Mouse (Mus musculus): ENCODE data around the gene Rrh.

Gene Rrh

DNA sequence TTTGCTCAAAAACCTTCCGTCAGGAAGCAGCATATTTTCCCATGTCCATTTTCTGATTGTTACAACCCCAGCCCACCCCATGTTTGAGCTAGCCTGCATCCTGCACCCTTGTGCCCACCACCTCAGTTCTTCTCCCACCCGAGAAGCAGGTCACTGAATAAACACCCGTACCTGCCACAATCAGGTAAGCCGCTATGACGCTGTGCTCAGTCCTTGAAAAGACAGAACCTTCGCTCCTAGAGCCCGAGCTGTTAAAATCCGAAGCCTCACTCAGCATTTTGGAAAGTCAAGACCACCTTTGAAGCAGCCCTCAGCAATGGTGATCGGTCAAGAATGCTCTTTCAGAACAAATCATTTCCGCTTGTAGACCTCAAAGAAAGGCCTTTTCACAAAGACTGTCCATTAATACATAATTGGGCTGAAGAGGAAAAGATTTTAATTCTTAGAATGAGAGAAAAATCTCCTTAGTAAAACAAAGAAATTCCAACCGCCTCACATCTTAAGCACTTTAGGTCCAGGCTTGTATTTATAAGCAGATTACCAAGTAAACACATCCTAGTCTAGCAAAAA, at the start of gene Rrh:
Gene Rrh, minus strand, starts transcription at position 382 of the 570 bp plus-strand sequence.
- no peak for DNase-seq

- DNase-seq, result no peak
These were observed 41.3 kb upstream of the Rrh start for GRCm38 (mm10) chr3:129863698-129864097.

DNA sequence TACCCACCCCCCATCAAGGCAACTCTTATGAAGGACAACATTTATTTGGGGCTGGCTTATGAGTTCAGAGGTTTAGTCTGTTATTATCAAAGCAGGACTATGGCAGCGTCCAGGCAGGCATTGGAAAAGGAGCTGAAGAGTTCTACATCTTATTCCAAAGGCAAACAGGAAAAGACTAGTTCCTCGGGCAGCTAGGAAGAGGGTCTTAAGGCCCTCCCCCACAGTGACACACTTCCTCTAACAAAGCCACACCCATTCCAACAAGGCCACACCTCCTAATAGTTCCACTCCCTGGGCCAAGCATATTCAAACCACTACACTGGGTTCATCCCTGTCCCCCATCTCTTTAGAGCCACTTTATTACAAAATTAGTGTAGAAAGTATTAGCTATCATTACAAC, 40.2 kb upstream of the Rrh start:
- DNase-seq, result no peak

DNA sequence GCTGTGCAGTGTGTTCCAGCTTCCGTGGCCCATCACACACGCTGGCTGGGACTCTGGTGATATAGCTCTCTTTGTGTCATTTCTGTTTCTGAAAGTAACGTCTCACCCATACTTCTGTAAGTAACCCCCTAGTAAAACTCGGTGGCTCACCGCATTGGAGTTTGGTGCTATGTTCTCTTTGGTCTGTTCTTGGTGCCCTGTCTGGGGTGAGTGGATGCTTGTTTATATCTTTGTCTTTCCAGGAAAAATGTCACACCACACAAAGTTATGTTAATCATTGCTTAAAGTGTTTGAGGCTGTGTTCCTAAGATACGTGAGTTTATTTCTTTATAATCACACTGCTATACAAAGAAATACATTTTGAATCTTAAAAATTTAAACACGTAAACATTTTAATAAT, 24.5 kb upstream of the Rrh start:
- DNase-seq, result no peak

- no peak for DNase-seq
These were observed 23.5 kb upstream of the Rrh start for GRCm38 (mm10) chr3:129845868-129846267.

DNA sequence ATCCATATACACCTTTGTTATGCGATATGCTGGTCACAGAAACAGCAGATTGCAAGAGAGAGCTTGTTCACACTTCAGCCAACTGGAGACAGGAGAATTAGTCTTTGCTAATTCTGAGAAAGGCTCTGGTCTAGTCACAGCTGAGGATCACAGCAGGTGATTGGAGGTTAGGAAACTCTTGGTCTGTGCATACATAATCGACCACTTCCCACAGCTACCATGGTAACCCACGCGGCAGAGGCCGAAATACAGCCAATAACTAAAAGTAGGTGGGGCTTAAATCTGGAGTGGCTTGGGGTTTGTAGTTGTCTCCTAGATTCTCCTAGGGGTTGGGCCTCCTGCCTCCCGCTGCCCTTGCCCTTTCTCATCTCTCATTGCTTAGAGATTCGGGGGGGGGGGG, 15.6 kb upstream of the Rrh start:
- no peak for DNase-seq

DNA sequence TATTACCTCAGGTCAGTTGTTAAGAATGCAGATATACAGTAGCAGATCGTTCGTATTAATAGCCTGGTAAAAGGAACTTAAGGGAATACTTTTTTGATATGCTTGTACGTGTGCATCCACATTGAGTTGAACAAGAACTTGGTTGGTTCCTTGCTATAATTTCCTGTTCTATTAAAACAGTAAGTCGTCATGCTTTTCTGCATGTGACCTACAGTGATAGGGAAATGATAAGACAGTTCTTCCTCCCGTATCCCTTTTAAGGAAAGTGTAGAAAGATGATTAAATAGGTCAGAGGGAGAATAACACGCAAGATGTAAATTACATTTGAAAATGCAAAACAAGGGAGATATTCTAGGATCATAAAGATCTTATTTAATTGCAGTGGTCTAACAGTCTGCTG, 14.6 kb upstream of the Rrh start:
- no peak for DNase-seq

GRCm38 (mm10) chr3:129836051-129836697, 13.8 kb upstream of the Rrh start:
- no peak for DNase-seq

GRCm38 (mm10) chr3:129835388-129835934, 13.1 kb upstream of the Rrh start, which contains the start of gene Cfi:
Gene Cfi, plus strand, starts transcription at chr3:129835884.
- DNase-seq, result no peak

DNA sequence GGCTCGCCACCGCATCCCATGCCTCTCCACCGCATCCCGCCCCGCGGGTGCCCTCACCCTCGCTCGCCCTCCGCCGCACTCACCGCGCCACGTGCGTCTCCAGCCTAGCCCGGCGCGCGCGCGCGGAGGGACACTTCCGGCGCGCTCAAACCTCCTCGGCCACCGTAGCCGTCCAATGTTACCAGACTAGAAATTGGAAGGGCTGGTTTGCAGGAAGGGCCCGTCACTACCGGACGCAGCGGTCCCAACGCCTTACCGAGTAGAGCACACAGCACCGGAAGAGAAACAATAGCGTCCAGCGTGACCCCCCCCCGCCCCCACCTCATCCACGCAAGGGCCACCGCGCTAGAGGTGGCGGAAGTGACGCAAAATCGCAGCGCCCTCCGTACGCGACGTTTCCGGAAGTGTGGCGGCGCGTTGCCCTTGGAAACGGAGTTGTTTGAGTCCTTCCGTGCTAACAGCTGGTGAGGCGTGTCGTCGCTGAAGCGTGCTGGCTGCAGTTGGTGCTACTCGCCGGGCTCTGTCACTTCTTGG, 8.7 kb upstream of the Rrh start, which contains the start of gene Gar1:
Gene Gar1, minus strand, starts transcription at position 362 of the 534 bp plus-strand sequence.
- peak; percentile 95 for DNase-seq

GRCm38 (mm10) chr3:129830626-129831025, 8.2 kb upstream of the Rrh start:
- DNase-seq, result no peak

DNA sequence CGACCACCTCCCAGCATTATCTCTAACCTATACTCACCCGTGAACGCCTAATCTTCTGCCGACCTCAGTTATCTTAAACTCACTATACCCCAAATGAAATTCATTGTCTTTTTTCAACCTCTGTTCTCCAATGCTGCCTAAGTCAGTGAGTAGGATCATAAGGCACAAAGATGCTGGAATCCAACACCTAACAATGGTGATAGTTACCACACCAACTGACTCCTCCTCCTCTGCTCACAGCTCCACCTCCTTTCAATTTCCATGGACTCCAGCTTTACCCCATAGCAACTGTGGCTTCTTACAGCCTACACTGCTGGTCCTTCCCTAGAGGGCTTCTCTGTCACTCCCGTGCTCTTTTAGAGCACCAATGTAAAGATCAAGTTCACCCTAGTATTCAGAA, 5.3 kb upstream of the Rrh start:
- no peak for DNase-seq

DNA sequence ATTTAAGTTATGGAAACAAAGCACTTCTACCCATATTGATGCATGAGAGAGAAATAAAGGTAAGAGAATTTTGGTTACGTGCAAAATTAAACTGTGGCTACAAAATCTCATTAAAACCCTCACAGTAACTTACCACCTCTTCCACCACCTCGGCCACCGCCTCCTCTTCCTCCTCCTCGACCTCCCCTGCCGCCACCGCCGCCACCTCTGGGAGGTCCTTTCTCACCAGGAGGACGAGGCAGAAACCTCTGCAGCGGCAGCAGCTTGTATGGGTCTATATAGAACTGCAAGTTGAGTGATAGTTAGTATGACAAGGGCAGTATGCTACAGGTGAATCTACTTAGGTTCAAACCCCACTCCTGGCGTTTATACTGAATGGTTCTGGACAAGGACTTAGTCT, 4.3 kb upstream of the Rrh start:
- DNase-seq, result no peak

GRCm38 (mm10) chr3:129824891-129825290, 2.5 kb upstream of the Rrh start:
- no peak for DNase-seq

DNA sequence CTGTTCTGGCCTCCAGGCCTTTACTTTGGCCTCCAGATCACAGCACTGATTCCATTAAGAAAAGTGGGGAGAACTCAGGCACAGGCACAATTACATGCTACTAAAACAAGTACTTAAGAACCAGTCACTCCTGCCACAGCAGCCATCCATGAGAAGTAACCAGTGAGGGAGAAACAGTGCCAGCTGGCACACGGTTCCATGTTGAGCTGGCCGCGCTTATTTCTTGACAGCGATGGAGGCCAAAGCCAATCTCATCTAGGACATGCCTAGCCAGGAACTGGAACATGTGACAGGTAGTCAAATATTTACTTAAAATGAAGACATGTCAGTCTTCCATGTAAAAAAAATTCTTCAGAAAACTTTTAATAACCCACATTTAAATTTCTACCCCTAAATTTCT, 1.8 kb upstream of the Rrh start:
- no peak for DNase-seq

DNA sequence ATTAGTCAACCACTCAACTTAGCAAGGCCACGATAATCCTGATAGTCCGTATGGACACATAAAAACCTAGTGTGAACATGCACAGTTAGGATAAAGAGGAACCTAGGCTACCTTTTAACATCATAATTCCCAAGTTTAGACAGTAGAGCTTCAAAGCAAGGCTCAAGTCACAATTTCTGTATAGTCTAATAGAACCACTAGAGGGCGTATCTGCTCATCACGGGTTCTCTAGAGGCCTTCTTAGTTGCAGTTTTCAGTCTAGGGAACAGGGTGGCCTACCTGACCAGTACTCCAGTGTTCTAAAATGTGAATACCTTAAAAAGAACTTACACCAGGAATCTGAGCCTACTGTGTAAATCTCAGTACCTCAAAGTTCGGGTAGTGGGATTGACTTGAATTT, 906 bp upstream of the Rrh start:
- DNase-seq, result no peak

DNA sequence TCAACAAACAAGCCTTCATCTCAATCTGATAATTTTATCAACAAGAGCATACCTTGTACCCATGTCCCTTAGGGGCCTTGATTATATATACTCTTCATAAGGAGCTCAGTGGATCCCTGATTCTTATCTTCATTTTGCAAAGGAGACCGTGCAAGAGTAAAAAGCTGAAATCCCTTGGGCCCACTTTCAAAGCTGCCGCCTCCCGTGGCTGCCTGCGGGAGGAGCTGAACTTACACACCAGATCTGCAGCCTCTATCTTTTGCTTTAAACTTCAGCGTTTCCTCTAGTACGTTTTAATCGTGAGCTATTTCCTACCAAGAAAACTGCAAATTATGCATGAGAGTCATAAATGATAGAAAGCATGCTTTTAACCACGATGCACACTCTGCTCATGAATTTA, 651 bp downstream of the Rrh start:
- DNase-seq, result no peak

DNA sequence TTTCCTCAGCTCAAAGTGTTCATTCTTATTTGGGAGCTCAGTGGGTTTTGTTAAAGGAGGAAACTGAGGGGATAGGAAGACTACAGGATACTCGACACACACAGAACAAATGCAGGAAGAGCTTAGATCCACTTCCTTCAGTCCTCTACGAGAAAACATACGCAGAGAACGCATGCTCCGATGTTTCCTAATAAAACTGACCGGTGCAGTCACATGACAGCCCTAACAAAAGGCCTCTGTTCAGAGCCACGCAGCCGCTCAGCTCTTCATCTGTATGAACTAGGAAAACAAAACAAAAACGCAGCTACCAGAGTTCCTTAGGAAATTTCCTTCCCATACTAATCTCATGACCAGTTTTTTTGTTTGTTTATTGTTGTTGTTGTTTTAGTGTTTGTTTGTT, 1.5 kb downstream of the Rrh start:
- DNase-seq, result no peak

DNA sequence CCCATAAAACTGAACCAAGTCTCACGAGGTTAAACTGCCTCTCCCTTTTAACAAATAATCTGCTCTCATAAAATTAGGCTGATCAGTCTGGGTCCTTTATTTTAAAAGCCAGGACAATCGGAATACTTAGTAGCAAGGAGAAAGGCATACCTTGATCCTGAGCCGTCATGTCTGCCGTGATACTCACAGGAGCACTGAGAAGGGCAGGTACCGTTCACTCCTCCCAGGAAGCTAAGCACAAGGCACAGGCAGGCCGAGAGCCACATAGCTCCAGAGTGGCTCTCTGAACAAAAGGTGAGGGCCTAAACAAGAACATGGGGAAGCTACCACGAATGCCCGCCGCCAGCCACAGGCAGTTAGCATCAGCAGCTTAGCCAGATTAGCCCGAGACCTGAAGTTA, 18.6 kb downstream of the Rrh start, which contains the start of gene Lrit3:
Gene Lrit3, minus strand, starts transcription at position 266 of the 400 bp plus-strand sequence.
- no peak for DNase-seq

GRCm38 (mm10) chr3:129799011-129799410, 23.4 kb downstream of the Rrh start:
- DNase-seq, result no peak

DNA sequence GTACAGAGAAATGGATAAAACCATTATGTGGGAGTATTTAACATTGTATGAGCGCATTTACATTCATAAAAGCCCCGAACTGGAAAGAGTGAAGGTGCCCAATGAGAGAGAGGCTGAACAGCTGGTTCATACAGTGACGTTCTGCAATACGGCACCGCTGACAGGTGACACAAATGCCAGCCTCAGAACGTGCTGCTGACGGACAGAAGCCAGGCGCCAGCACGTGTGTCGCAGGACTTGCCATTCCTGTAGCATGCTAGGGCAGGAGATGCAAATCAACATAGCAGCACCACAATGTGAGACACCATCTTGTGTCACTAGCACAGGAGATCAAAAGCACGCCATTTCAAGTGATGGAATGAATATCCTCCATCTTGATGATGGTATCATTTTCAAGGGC, 23.8 kb downstream of the Rrh start:
- no peak for DNase-seq

GRCm38 (mm10) chr3:129797341-129797740, 25.0 kb downstream of the Rrh start:
- DNase-seq, result no peak

DNA sequence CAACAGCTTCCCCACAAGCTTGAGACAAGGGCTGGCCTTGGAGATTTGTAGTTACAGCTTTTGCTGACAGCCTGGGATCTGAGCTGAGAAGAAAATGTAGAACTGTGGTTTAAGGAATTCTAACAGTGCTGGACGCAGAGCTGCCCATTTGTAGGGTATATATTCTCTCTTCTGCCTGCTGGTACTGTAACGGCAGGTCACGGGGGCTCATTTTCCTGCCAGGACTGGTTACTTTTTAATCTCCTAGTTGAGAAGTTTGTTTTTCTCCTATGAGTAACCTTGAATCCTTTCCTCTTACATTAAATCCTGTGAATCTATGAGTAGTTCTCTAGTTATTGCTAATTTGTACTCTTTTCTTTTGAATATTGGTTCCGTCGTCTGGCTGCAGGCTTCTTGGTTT, 28.6 kb downstream of the Rrh start:
- no peak for DNase-seq

DNA sequence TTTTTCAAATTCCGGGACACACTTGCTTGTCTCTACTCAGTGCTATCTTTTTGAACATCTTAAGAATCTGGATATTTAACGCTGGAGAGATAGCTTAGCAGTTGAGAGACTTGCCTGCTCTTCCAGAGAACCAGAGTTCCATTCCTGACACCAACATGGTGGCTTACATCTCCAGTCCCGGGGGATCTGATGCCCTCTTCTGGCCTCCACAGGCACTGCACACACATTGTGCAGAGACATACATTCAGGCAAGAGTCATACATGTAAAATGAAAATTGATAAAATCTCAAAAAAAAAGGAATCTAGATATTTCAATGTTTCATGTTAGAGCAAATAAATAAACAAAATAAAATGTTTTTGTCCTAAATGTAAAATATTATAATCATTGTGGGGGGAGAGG, 39.6 kb downstream of the Rrh start:
- DNase-seq, result no peak
